Mouse (Mus musculus) lung, postnatal 25 days (tissue): Measurements from ENCODE around the gene Dars.
"Not testable (repeated sequence)": the region's sequence is repeated elsewhere in the genome, so short reads cannot be mapped to it uniquely, and the experiment has no call there.

Experiments used
- DNase-seq: peaks from one replicate; pipeline ENCODE4 v3.0.0; 2022; ENCODE audit warnings: low spot score

Dars gene

DNA sequence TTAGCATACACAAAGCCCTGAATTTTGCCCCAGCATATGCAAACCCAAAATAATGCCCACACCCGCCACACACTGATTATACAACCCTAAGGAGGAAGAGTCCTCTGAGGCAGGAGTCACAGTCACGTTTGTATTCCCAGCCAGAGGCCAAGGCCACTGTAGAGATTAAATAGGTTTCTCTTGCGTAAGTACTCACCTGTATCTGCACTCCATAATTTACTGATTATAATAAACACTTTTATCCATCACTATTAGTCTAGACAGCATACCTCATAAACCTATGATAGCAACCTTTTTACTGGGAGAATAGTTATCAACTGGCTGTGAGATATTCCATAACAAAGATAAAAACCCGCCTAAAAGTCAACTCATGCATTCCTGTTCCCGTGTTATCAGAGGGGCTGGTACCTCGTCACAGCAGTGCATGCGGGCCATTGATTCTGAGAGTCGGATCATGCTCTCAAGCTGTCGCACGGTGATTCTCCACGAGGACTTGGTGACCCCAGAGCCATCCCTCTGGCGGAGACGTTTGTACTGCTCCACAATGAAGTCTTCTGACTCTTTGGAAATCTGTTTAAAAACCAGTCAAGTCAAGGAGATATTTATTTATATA, 79.4 kb downstream of the Dars start:
- DNase-seq = no peak

DNA sequence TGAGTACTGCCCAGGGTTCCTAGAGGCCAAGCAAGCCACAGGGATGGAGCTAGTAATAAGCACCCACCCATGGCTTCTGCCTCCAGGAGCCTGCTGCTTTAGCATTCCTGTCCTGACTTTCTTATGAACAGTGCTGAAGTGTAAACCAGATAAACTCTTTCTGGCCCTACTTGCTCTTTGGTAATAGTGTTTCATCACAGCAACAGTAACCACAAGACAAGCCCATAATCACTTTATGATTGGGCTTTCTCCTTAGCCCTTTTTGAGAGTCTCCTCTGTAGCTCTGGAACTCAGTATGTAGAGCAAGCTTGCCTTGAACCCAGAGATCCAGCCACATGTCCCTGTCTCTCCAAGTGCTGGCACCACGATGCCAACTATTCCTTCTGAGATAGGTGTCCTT, 86.9 kb downstream of the Dars start:
- DNase-seq = no peak

DNA sequence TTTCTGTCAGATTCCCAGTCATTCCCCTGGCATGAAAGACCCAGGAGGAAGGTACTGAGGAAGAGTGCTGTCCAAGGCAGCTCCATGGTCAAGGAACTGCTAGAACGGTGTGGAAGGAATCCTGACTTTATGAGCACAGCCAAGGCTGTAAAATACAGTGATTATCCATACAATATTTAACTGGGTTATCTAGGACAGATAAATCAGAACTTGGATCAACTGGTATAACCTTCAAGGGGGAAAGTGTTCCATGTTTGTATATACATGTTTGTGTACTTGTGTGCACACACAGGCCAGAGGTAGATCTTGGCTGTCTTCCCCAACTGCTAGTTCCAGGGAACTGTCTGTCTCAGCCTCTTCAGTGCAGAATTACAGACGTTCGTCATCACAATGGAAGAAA, 89.0 kb downstream of the Dars start, which contains the start of gene Lct:
Lct (minus strand) TSS at position 101 of the 400 bp plus-strand sequence.
- no peak for DNase-seq

DNA sequence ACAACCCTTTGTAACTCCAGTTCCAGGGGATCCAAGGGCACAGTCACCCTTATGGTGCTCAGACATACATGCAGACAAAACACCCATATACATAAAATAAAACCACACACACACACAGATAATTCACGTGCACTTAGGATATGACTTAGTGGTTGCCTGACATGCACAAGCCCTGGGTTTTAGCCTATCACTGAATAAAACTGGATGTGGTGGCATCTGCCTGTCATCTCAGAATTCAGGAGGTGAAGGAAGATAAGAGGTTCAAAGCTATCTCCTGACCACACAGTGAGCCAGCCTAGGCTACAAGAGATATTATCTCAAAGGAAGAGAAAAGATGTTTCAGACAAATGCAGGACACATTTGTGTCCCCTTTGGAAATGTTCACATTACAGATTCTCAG, 90.0 kb downstream of the Dars start:
- DNase-seq = no peak

DNA sequence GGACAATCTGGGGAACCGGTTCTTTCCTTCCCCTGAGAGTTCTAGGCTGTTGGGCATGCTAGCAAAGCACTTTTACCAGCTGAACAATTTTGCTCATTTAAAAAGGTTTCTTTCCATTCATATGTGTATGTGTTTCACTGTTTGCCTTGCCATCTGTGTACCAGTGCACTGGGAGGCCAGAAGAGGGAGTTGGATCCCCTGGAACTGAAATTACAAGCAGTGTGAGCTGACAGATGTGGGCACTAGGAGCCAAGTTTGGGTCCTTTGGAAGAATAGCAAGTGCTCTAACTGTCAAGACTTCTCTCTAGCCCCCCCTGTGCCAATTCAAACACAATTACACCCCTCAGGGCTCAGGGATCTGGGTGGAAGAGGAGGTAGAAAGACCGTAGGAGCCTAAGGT, 92.4 kb downstream of the Dars start:
- DNase-seq = no peak

DNA sequence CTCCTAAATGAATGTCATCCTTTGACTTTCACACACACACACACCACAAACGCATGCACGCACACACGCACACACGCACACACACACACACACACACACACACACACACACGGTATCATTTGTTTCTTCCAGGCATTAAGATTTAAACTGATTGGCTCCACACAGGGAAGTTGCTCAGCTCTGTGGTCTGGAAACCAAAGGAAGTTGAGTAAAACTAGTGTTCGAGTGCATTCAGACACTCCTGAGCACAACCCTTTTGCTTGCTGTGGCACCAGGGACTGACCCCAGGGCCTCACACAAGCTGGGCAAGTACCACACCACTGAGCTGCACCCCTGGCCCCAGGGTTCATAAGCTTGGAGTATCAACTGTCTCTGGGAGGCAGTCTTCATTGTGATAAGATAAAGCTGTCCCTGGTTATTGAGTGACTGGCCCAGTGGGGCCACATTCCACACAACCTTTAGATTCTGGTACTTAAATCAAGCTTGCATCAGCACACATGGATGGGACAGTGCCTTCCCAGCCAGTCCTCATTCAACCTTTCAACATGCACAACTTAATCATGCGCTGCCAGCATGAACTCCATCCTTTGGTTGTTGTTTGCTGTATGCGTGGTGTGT, 94.0 kb downstream of the Dars start:
- DNase-seq = no peak

DNA sequence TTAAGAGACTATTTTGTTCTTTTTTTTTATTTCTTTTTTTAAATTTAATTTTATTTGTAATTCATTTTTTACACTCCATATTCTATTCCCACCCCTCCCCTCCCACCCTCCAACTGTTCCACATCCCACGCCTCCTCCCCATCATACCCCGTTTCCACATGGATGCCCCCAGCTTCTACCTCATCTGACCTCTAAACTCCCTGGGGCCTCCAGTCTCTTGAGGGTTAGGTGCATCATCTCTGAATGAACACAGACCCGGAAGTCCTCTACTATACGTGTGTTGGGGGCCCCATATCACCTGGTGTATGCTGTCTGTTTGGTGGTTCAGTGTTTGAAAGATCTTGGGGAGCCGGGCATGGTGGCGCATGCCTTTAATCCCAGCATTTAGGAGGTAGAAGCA, 97.9 kb downstream of the Dars start:
- not testable (repeated sequence) for DNase-seq

DNA sequence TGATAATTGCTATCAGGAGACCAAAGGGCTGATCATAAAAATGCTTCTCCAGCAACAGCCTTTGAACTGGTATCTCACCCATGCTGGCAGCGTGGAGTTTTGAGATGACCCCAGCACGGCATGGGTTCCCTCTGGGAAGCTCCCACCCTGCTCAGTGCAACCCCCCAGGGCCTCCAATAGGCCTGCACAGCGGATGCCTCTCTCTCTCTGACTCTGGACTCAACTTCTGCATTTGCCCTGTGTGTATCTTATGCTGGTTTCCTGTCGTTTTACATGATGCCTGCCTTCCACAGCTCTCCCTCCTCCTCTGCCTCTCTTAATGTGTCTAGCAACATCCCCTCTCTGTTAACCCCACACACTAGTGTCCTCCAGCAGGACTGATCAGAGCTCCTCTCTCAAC, 102.5 kb downstream of the Dars start:
- DNase-seq = no peak
